Mouse (Mus musculus) adrenal gland, postnatal 36 days (tissue): ENCODE results near the gene Nemp2. TPM values are rescaled to one million over a fixed set of nuclear protein-coding genes. Genes with fewer than 3 reads are reported as not detected.

Source experiments
- DNase-seq, 2 experiments: peaks; one replicate each; pipeline ENCODE4 v3.0.0; 2021; ENCODE audit warnings: mixed read lengths in 1 of 2
- long read RNA-seq, 2 experiments: library from polyadenylated mRNA; stranded (forward); transcript quantifications; one replicate each; pipeline ENCODE4 v2.0.0; 2021; ENCODE audit warnings: borderline sequencing depth in 2 of 2
- total RNA-seq, 2 experiments: library from RNA; stranded (reverse); gene quantifications; 2 replicates each; pipeline ENCODE4 v1.2.3; 2021

Gene Nemp2
- 1 to 10 TPM; 1.7 to 2.7 TPM for total RNA-seq
- long read RNA-seq, experiment 1, partial matches to known transcripts = 1 of 1 reads
- long read RNA-seq, experiment 1, other reads (novel, unspliced or antisense) = 0 of 1 reads
- long read RNA-seq, experiment 2 = 0 reads

DNA sequence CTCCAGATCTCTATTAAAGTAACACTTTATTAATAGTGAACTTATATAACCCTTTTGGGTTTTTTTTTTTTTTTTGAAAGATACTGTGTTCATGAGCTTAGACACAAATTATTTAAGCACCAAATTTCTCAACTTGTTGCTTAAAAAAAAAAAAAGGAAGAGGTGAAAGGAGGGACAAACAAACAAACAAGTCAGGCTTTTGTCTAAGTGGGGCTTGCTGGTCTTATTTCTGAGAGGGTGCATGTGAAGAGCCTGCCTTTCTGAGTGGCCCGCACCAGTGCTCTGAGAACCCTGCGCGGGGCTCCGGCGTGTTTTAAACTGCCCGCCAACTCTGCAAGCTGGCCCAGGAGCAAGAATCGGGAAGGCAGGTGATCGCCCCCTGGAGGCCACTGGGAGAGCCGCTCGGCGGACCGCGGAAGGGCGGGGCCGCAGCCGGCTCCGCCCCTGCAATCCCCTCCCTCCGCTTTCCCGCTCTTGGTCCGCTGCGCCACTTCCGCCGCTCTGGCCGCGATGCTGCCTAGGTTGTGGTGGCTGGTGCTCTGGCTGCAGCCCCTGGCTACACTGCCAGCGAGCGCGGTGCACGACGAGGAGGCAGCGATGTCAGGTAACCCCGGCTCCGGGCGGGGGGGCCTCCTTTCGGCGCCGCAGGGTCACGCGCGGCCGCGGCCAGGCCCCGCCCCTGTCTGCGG, at the start of gene Nemp2:
TSS of gene Nemp2 (plus strand) at position 456 of the 689 bp plus-strand sequence.
- DNase-seq = peak; percentile 92 to 95

DNA sequence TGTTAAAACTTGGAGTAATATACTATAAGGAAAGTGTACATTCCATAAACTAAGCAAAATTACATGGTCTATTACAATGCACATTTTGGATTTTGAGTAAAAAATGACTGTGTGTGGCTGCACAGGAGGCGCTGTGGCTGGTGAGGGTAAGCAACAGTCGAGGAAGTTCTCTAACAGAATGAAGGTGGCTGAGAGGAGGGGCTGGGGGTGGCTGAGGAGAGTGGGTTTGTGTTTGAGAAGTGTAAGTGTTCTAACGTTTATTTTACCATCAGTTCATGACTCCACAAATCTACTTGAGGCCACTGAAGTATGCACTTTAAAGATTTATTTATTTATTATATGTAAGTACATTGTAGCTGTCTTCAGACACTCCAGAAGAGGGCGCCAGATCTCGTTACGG, 48.8 kb upstream of the Nemp2 start:
- DNase-seq = no peak

DNA sequence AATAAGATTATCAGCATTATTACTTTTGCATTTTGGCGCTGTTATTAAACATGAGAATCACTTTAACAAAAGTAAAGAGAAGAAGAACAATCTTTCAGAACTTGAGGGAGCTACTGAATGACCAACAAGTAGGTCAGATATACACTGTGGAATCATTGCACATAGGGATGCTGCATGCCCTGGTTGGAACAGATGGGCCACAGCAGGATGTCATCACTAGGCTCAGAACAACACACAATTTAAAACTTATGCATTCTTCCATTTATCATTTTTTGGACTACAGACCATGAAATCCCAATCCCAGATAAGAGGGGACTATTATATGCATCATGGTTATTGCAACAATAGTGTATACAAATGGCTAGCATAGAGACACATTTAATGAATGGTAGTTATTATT, 47.6 kb upstream of the Nemp2 start:
- DNase-seq = no peak

DNA sequence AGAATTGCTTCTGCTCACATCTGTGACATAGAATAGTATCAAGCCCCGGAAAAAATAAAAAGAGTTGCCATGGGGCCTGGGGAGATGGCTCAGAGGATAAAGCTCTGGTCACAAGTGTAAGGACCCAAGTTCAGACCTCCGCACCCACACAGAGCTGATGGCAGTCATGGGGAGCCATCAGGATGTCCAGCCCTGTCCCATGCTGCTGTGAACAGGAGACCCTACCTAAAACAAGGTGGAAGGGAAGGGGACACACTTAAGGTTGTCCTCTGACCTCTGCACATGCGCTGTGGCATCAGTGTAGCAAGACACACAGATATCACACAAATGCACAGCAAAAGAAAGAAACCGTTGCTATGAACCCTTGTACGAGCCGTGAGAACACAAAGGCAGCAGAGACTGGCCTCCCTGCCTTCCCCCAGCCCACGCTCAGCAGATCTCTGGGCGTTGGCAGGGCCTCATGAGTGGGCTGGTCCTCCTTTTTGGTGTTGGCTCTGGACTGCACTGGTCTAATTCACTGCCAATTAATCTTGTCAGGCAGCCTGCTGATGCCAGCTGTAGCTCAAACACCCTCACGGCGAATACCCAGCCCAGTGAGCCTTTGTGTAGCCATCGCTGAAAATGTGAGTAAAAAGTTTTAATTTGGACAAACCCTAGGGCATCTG, 33.4 kb upstream of the Nemp2 start:
- peak in 1 of 2 experiments; percentile 11 for DNase-seq

DNA sequence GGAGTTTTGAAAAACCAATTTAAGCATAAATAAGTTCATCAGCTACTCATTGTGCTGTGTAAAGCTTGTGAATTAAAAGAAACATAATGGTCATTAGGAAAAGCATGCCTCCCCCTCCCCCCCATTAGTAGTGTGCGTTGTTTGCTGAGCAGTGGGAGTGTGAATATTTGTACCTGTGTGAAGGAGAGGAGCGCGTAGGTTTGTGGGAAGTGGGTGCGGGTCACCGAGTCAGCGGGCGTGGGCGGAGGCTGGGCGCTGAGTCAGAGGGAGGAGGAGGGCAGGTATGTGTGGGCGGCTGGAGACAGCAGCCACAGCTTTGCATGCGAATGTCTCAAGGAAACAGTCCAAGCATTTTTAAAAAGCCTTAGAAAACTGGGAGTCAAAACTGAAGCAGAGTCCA, 32.7 kb upstream of the Nemp2 start:
- peak; percentile 70 to 71 for DNase-seq

DNA sequence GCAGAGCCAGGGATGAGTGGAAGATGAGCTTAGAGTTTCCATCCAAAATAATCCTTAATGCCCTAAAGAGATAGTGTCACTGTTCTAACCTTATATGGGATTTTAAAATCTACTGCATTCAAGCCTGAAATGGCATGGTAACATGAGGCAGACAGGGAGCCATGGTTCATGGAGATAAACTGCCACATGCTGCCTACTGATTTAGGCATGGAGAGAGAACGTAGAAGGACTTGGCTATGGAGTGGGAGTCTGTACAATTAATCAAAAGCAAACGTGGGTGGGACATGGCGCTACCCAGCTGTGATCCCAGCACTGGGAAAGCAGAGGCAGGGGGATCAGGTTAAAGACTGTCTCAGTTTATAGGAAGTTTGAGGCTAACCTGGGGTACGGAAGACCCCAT, 32.1 kb upstream of the Nemp2 start:
- DNase-seq = no peak

DNA sequence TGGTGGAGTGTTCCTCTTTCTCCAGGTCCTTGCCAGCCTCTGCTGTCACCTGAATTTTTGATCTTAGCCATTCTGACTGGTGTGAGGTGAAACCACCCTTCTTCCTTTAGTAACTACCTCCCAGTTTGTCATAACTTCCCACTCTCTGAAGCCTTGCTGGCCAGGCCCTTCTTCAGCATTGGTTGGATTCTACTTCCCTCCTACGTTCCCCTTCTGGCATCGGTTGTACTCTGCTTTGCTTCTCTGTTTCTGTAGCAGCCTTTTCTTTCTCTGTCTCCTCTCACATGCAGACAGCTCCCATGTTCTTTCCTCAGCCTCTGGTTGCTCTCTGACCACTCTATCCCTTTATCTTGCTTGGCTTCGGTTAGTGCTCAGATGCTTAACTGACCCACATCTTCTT, 29.0 kb upstream of the Nemp2 start:
- DNase-seq = no peak

DNA sequence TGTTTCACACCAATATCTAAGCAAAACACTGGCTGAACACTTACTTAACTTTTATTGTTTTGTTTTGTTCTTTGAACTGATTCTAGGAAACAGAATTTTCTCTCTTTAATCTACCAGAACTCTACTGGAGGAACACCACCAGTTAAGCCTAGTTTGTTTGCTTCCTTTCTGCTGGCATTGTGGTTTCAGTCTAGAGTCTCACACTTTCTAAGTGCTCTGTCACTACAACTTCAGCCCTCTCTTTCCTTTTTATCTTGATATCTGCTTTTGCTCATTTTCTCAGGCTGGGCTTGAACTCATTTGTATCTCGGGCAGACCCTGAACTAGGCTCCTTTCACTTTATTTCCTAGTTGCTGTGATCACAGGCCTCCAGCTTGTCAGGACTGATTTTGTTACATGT, 22.8 kb upstream of the Nemp2 start:
- no peak for DNase-seq

DNA sequence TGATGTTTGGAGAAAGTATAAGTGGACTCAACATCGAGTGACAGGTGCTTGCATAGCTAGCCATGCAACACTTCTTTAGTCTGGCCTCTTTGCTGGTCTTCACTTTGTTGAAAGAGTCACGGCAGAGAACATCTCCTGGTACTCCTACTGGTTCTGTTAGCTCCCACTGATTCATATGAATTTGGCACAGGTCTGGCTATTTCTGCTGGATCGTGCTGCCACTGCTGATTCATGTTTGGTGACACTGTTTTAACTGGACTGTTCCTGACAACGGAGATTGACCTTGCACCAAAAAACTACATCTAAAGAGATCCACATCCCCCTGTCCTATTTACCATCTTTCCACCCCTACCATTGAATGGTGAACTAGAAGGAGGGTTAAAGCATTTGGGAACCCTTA, 22.0 kb upstream of the Nemp2 start:
- DNase-seq = peak; percentile 11 to 13

DNA sequence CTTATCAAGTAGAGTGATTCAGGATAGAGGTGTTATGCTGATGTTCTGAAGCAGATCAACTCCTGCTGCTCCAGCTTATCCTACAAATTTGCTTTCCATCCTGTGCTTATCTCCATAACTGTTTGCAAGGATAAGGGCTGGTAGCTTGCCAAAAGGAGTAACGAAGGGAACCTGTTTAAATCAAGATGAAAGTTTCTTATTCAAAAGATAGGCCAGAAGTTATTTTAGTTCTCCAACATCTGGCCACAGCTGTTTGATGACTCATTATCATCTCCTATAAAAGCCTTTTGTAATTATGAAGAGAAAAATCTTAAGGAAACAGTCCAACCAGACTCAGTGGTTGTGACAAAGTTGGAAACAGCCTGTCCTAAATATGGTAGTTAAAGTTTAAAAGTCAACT, 12.3 kb upstream of the Nemp2 start:
- DNase-seq = no peak

DNA sequence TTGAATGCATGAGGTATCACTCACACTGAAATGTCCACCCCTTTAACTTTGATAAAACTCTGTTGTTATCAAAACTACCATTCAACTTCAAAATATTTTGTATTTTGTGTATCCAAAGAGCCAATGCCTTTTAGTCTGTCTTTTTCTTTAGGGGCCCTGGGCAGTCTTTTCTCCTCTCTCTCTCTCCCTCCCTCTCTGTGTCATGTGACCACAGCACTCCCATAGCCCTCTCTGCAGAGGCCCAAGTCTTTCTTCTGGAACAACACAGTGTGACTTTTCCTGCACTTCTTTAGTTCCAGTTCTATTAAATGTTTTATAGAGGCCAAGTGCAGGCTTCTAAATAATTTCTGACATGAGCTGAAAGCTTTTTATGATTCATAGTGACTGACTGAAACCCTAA, 10.1 kb upstream of the Nemp2 start:
- DNase-seq = no peak

DNA sequence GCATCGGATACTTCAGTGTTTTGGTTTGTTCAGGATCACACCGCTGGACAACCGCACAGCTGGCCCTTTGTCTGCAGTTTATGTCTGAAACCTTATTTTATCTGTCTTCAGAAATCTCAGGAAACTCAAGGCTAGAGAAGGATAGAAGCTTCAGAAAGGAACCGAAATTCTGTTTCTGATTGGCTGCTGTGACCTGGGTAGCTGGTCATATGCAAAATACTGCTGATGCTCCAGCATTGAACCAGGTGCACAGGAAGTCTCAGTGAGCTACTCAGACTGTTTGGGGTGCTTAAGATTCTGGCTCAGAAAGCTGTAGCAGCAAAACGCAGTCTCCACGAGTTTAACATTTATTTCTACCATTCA, 415 bp downstream of the Nemp2 start:
- no peak for DNase-seq

DNA sequence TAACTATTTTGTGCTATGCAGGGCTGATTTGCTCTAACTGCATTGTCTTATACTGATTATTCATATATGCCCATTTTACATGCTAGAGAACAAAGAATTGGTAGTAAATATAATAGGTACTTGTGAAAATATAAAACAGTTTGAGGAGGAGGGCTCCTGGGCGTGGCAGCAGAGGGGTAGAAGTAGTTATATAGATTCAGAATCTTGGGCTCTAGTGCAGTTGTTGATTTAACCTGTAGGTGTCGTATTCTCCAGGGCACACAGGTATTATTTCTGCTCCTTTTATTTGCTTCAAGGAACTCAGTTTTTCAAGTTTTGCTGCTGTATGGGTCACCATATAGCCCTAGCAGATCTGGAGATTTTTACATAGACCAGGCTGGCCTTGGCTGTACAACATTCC, 1.1 kb downstream of the Nemp2 start:
- no peak for DNase-seq

DNA sequence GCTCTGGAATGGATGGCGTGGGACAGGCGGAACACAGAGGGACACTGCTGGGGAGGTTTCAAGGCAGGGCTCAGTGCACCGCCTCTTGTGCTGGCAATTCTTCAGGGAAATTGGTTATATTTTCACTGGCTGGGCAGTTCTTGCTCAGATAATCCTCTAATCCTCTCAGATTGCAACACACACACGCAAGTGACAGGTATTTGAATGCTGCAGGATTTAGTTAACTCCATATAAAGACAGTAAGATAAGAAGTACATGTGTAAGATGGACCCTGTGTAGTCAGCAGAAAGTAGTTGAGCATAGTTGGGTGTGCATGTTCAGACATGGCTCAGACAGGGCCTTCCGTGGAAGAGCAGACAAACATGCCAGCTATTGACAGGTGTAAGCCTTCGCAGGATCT, 3.7 kb downstream of the Nemp2 start:
- no peak for DNase-seq

DNA sequence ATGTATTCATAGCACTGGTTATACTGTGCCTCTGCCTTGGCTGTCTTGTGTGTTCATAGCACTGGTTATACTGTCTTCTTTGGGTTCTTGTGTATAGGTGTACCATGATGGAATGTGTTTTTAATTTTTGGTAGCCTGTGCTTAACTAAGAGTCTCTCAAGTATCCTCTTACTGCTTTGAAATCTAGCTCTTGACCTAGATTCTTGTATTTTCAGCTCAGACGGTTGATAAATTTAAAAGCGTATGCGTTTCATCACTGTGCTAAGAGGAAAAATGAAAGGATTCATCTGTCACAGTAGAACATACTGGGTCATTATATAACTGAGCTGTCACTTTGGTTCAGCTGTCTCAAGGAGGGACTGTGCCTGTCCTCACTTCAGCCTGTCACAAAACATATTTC, 5.4 kb downstream of the Nemp2 start:
- no peak for DNase-seq

DNA sequence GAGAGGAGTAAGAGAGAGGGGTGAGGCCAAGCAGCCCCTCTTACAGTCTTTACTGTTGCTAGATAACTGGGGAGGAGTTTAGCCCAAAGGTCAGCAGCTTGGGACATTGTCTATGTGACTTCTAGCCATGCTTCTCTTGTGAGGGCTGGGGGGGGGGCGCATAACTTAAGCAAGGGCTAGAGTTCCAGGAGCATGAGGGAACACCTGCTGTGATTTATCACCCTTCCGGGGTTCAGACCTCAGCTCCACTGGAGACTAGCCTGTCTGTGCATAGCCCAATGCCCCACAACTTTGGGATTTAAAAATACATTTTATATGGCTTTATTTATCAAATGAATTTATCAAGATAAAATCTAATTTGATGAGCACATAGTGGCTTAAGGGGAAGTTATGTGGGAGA, 7.6 kb downstream of the Nemp2 start:
- DNase-seq = no peak

DNA sequence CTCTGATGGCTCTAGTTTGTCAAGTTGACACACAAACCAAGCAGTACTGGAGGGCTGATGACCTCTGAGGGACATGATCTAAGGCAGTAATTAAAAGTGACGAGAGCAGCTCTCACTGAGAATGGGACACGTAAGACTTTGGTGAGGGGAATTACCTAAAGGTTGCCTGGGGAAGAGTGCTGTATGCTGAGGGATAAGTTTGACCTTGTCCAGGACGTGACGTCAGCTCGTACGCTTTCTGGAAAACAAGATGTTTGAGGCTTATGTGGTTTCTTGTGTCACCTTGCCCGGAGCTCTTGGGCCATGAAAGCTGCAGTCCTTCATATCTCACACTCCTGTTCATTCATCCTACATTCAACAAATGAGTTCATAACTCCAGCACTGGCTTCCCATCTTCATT, 8.6 kb downstream of the Nemp2 start:
- DNase-seq = no peak

DNA sequence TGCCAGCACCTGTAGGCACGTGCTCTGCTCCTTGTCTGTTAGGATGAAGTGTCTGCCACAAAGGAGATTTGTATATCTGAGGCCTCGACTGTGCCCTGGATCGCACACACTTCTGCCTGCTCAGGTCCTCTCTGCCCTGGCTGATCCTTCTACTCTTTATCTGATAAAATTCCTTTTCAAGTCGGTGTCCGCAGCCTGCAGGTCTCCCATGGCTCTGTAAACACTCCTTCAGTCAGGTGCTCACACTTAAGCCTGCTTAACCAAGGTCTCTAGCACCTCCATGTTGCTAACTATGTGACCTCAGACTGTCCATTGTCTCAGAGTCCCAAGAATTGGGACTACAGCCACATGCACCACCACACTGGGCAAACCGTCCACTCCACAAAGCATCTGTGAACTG, 9.8 kb downstream of the Nemp2 start:
- DNase-seq = no peak

DNA sequence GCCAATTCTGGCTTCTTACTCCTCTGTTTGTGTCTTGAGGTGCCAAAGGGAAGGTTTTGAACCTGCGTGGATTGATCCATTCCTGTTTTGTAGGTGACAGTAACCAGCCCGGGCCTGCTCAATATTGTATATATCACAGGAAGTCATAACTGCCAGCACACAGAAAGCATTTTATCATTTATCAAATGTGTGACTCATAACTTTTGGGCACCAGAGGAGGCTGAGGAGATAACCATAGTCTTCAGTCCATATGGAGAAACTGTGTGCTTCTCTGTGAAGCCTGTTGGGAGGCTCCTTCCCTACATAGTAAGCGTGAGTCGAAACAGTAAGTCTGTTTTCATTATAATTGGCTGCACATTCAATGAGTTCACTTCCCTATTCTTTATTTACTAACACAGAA, 10.2 kb downstream of the Nemp2 start:
- DNase-seq = no peak

DNA sequence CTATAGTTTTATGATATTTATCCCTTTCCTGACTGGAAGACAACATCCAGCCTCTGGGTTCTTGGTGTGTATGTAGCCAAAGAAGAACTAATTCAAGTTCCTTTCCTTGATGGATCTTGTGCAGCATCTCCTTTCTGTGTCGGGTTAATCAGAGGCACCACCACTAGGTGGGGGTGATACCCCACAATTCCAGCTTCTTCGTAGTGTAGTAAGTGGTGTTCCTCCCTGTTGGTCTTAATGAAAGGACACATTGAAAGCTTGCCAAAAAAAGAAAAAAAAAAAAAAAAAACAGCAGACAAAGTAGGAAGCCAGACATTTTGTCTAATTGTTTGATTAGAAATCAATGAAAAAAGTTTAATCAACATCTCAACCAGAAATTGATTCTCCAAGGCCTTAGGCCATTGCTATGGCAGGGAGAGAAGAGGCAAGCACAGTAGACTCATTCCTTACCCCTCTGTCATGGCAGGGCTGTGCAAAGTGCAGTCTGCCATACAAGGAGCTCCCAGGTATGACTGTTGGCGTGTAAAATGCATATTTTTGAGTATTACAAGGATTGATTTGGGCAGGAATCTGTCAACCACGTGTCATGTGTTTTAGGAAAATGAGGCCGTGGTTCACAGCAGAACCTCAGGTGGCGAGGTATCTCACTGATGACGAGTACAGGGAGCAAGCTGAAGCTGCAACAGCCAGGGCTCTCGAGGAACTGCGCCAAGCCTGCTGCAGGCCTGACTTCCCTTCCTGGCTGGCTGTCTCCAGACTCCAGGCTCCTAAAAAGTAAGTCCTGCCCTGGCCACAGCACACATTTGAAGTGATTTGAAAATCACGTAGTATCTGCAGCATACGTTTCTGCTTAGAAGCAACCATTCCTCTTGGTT, 17.9 kb downstream of the Nemp2 start:
- DNase-seq = peak; percentile 62 to 79

DNA sequence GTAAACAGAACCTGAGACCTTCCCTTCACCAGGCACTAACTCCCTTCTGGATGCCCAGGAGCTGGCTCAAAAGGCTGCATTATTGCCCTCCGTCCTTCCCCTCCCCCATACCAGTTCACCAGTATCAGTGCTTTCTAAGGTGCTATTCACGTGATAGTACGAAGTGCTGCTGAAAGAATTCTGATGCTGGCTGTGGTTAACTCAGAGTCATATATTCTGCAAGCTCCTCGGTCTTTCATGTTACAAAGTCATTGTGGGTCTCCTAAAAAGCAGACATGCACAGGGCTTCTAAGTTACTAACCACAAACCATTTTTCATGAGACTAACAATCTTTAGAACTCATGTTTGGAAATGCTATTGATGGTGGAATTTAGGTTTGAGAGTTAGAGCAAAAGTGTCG, 19.6 kb downstream of the Nemp2 start:
- DNase-seq = no peak

DNA sequence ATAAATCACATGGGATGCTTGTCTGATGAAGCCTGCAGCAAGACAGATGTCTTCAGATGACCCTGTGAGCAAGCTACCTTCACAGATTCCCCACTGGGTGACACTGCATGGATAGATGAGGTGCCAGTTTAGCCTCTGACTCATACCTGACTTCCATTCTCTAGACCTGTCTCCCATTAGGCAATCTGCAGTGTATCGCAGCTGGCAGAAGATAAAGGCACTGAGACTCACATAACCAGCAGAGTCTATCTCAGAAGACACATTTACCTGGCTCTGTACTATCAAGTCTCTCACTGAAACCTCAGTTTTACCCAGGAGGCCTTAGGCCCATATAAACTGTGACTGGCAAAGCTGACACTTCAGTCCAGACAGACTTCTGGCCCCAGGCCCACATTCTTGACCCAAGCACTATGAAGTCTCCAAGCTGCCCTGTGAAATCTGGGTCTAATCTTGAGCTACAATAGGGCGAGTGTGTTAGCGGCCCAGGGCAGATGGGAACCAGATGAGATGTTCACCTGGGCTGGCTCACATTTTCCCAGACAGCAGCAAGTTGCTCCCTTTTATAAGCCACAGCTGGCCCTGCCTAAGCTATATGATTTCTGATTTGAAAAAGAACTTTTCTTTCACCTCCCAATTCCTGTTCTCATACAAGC, 22.2 kb downstream of the Nemp2 start:
- DNase-seq = no peak

DNA sequence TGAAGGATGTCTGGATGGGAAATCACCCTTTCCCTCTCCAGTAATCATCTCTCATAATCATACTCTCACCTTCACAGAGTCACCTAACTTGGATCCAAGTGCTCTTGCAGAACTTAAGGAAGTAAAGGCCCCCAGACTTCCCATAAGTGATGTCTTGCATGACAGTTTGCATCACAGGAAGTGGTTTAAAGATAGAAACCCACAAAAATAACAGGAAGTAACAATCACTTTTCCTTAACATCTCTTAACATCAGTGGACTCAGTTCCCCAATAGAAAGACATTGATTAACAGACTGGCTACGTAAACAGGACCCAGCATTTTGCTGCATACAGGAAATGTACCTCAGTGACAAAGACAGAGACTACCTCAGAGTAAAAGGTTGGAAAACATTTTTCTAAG, 22.9 kb downstream of the Nemp2 start:
- DNase-seq = no peak
